Mouse (Mus musculus) left cerebral cortex, adult 2 months (tissue): ENCODE measurements at regions not wholly inside any gene's neighbourhood (a gene's known extent, or its start where the extent isn't known, plus 50 kb on each side); places are given as distances from the start of the nearest gene placed in this dataset.
"Not testable (repeated sequence)": the region's sequence is repeated elsewhere in the genome, so short reads cannot be mapped to it uniquely, and the experiment has no call there.

ENCODE experiments used
- DNase-seq, 2 experiments: peaks; one replicate each; pipeline ENCODE4 v3.0.0; 2021 to 2022; ENCODE audit warnings: low spot score in 2 of 2, mixed read lengths in 1 of 2; ENCODE audit errors: extremely low spot score in 1 of 2
- H3K27ac ChIP-seq: fragments of 200-600 bp; 2 replicates; pipeline ENCODE4 v1.8.1; 2022
- H3K4me3 ChIP-seq: fragments of 200-600 bp; 2 replicates; pipeline ENCODE4 v1.8.1; 2022
- CTCF ChIP-seq: fragments of 200-600 bp; IDR thresholded peaks from 2 replicates; pipeline ENCODE4 v1.8.1; 2022; ENCODE audit warnings: antibody characterized with exemption, mild to moderate bottlenecking, moderate library complexity
- intact Hi-C: fragments of 180-260 bp; cut with DNase I; formaldehyde crosslinking; loops from one replicate; pipeline ENCODE4 v1.15.1; 2025

DNA sequence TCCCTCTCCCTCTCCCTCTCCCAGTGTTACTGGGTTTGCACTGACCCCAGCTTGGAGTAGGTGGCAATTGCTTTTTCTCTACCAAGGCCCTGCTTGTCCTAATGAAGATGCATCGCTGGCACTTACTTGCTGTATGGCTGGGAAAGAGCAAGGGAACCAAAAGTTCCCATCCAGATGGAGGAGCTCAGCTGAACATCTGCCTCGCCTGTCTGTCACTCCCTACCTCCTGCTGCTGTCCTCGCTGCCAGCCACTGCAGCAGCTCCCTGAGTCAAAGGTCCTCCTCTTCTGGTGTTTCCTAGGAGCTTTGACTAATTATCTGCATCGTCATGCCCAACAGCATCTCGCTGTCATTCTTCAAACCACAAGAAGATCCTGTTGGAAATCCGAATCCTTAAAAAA is 203.4 kb downstream of the Mat2b start:
- Histone ChIP-seq H3K27ac (no peak overlapping the region), H3K4me3 (no peak overlapping the region)
- intact Hi-C loops, result no loop called here
- TF ChIP-seq CTCF, result no peak
- DNase-seq, result no peak

DNA sequence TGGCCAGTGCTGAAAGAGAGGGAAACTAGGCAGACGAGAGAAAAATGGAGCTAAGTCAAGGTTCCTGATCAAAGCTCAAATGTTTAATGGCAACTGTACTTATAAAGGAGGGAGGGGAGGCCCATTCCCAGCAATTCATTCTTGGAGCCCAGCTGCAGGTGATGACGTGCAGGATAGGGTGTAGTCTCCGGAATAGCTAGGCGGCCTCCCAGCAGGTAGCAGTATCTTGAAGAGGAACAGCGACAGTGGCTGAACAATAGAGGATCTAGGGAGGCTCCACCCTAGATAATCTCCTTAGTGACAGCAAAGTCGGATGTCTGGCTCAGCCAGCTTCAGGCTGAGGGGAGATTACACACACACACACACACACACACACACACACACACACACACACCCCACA is 216.8 kb downstream of the Mat2b start:
- DNase-seq, H3K4me3 ChIP-seq, intact Hi-C loops, H3K27ac ChIP-seq: not testable (repeated sequence)

DNA sequence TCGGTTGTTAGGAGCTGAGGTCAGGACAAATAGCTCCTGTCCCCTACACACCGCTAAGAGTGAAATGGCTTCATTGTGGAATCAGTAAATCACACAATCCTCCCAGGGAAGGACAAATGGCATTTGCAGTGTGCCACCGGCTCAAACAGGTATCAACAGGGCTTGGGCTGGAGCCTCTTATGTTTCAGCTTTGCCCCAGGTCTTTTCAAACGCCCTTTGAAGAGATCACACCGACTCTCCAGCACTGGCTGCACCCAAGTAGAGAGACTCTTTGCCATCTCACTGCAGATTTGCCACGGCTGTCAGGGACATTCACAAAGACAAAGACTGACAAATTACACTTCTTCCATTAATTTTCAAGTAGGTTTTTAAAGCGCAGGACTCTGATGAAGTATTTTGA is 217.7 kb downstream of the Mat2b start:
- no peak overlapping the region for H3K27ac ChIP-seq
- DNase-seq, result no peak
- no peak overlapping the region for H3K4me3 ChIP-seq
- intact Hi-C loops, result no loop called here
- TF ChIP-seq CTCF, result no peak

DNA sequence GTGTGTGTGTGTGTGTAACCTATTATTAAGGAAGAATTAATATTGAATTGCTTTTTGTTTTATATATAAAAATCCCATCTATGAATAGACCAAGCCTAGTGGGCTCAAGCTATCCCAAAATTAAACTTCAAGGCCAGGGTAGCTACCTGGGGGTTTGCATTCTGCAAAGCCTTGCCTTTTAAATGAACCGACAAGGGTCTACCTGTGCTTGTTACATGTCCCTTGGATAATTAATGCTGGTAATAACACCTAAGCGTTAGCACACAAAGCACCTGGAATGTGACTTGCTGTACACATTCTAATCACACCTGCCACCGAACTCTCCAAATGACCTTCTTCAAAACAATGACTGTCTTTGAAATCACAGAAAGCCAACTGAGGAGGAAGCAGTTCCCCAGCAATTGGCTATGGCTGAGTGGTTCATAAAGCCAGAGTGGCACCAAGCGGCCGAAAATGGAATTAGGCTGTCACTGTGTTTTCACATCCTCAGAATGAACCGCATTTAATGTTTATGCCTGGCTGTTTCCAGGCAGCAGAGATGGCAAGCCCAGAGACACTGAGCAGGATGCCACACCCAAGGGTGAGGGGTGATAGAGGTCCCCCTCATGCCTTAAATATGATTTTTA is 225.8 kb downstream of the Mat2b start:
- peak; percentile 78 for TF ChIP-seq CTCF
- Histone ChIP-seq H3K4me3 (no peak overlapping the region), H3K27ac (no peak overlapping the region)
- DNase-seq, result peak; percentile 51 to 59
- intact Hi-C loops, result loop anchor here (2.0 to 5.0 kb wide), 3 partner anchors 317 to 1532 kb away; no protein-coding TSS in a partner anchor

DNA sequence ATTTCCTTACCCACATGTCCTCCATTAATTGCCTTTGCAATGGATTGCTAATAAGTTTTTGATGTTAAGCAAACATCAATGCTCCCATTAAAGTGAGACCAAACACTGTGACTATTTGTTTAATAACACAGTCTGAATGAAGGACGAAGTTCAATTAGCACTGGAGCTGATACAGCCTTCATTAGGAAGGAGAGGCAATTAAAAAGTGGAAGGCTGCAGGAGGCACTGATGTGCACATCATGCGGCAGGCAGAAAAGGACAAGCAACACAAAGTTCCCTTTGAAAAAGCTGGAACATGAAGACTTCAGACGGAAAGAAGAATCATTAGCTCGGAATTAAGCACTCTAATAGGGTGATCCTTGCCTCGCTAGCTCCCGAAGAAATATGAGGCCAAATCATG is 238.4 kb downstream of the Mat2b start:
- intact Hi-C loops, result no loop called here
- DNase-seq, result no peak

DNA sequence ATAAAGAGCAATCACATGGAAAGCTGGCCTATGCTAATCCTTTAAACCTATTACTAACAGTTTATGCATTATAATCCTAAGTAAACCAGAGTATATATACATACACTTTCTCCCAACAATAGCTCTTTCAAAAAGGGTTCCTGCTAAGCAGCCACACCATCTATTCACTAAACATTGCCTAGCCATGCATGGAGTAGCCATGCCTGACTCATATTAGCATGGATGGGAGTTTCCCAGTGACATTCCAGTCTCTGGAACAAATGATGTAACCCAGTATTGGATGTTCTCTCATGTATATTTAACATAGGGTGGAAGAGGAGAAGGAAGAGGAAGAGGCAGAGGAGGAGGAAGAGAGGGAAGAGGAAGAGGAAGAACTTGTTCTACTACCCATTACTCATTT is 240.0 kb downstream of the Mat2b start:
- H3K27ac ChIP-seq, DNase-seq, intact Hi-C loops, H3K4me3 ChIP-seq: not testable (repeated sequence)

More for the DNA sequence above, 238.4 kb downstream of the Mat2b start:
- no peak for TF ChIP-seq CTCF
- no peak overlapping the region for H3K4me3 ChIP-seq
- no peak overlapping the region for H3K27ac ChIP-seq

DNA sequence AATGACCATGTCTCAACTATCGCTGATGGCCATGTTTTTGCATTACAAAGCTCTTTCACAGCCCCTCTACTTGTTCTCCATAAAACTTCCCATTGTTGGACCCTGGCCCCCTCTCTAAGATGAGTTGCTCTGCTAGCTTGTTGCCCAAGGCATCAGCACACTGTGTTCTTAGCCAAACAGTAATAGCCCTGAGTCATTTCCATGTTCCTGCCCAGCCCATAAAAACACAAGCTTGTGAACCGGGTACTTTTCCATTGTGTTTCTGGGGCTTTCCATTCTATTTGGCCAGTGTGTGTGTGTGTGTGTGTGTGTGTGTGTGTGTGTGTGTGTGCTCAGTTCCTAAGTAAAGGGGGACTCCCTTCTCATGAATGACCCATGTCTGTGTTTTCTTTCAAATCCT is 248.2 kb downstream of the Mat2b start:
- Histone ChIP-seq H3K27ac (no peak overlapping the region), H3K4me3 (no peak overlapping the region)
- no peak for DNase-seq
- intact Hi-C loops, result no loop called here
- no peak for TF ChIP-seq CTCF

- DNase-seq, result no peak
- intact Hi-C loops, result no loop called here
- TF ChIP-seq CTCF, result no peak
- no peak overlapping the region for H3K4me3 ChIP-seq
- H3K27ac ChIP-seq, result no peak overlapping the region
Measured at GRCm38 (mm10) chr11:40434002-40434401, 261.0 kb downstream of the Mat2b start.

GRCm38 (mm10) chr11:40428858-40429257 is 266.1 kb downstream of the Mat2b start:
- no peak overlapping the region for H3K27ac ChIP-seq
- H3K4me3 ChIP-seq, result no peak overlapping the region
- DNase-seq, result no peak
- no peak for TF ChIP-seq CTCF
- intact Hi-C loops, result no loop called here

DNA sequence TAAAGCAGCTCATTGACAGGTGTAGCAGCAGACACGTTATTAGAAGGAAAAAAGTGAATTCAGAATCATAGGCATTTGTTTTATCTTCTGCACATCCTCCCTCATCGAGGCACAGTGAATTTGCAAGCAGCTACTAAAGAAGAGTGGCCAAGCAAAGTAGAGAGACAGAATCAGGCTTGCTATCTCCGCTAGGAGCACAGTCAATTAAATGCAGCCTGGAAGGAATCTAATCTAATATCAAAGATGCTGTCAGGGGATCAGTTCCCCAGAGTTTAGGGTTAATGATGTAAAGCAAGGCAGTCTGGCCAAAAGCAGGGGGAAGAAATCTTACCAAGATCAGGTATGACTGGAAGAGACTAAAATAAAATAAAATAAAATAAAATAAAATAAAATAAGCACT is 270.7 kb downstream of the Mat2b start:
- no peak for DNase-seq
- Histone ChIP-seq H3K4me3 (no peak overlapping the region), H3K27ac (no peak overlapping the region)
- intact Hi-C loops, result no loop called here
- no peak for TF ChIP-seq CTCF

DNA sequence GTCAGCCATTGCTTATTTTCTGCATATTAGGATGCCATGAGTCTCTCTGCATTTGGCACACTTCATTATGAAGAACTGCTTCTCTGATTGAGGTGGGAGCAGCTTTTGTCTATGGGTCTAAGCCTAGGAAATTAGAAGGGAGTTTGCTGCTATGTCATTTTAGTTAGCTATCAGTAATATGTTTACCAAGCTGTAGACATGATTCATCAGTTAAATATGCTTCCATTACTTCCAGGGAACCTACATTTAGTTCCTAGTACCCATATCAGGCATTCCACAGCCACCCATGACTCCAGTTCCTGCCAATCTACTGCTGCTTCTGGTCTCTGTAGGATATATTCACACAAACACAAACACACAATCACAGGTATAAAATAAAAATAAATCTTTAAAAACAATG is 287.4 kb downstream of the Mat2b start:
- H3K27ac ChIP-seq, result no peak overlapping the region
- no peak overlapping the region for H3K4me3 ChIP-seq
- TF ChIP-seq CTCF, result no peak
- no peak for DNase-seq
- intact Hi-C loops, result no loop called here

DNA sequence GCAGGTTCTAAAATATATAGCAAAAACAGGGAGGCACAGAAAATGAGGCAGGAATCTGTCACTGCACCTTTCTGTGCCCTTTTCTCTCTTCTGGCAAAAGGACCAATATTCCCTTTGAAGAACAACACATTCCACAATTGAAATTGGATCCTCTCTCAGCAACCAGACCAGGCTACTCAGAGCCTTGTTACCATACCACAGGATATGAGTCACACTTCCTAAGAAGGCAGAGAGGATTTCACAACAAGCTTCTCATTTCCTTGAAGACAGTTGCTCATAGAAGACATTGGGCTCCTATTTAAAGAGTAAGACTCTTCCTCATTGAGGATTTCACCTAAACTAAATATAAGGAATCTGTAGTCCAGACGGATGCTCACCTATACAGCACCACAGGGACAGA is 292.8 kb downstream of the Mat2b start:
- no peak for DNase-seq
- intact Hi-C loops, result no loop called here
- no peak overlapping the region for H3K27ac ChIP-seq
- TF ChIP-seq CTCF, result no peak
- H3K4me3 ChIP-seq, result no peak overlapping the region

DNA sequence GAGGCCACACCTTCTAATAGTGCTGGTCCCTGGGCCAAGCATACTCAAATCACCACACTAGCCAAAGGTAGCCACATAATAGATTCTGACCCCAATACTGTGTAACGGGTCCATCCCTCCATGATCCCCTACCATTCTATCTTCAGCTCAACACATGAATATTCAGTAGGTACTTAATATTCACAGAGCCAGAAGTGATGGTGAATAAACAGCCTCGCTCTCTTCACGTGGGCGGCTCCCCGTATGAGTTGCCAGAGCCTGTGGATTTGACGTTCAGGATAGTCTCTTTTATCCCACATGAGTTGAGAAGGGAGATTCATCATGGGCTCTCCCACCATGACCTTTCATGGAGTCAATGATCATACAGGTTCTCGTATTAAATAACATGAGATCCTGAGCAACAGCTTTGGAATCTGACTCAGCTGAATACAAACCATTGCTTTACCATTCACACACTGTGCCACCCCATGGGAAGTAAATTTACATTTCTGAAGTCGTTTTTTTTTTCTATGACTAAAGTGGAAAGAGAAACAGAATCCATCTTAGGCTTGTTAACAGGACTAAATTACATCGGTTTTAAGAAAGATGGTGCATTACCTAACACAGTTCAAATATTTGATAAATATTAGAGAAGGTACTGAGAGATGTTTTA is 297.4 kb downstream of the Mat2b start:
- no peak overlapping the region for H3K27ac ChIP-seq
- TF ChIP-seq CTCF, result no peak
- intact Hi-C loops, result loop anchor here (10.0 kb wide), 1 partner anchor 177 kb away; no protein-coding TSS in a partner anchor
- no peak for DNase-seq
- no peak overlapping the region for H3K4me3 ChIP-seq
